Mouse (Mus musculus): Measurements from ENCODE around the gene Hoxd8.

Hoxd8 gene

GRCm38 (mm10) chr2:74706393-74706960 lies 2.1 kb downstream of the Hoxd8 start:
- H3K36me3 ChIP-seq (ENCODE audit: control insufficient read depth, insufficient read depth, low read length, poor library complexity, severe bottlenecking): no peaks in the 10 kb centered on the region
- no peak for DNase-seq (ENCODE audit: low read depth, low spot score)

GRCm38 (mm10) chr2:74707599-74707998 lies 3.2 kb downstream of the Hoxd8 start:
- H3K36me3 ChIP-seq (ENCODE audit: control insufficient read depth, insufficient read depth, low read length, poor library complexity, severe bottlenecking): no peaks in the 10 kb centered on the region
- DNase-seq (ENCODE audit: low read depth, low spot score): no peak
- peaks cover 3% of the 10 kb centered on the region for H3K27me3 ChIP-seq (ENCODE audit: control insufficient read depth, insufficient read depth, low read length, poor library complexity, severe bottlenecking)

More at GRCm38 (mm10) chr2:74706393-74706960, 2.1 kb downstream of the Hoxd8 start:
- peaks cover 3% of the 10 kb centered on the region for H3K27me3 ChIP-seq (ENCODE audit: control insufficient read depth, insufficient read depth, low read length, poor library complexity, severe bottlenecking)

- no peak for DNase-seq (ENCODE audit: low read depth, low spot score)
- Histone ChIP-seq H3K36me3 (ENCODE audit: control insufficient read depth, insufficient read depth, low read length, poor library complexity, severe bottlenecking) (no peaks in the 10 kb centered on the region), H3K27me3 (ENCODE audit: control insufficient read depth, insufficient read depth, low read length, poor library complexity, severe bottlenecking) (peaks cover 3% of the 10 kb centered on the region)
These were observed 4.3 kb downstream of the Hoxd8 start for GRCm38 (mm10) chr2:74708676-74709075.

- Histone ChIP-seq H3K27me3 (ENCODE audit: control insufficient read depth, insufficient read depth, low read length, poor library complexity, severe bottlenecking) (peaks cover 3% of the 10 kb centered on the region), H3K36me3 (ENCODE audit: control insufficient read depth, insufficient read depth, low read length, poor library complexity, severe bottlenecking) (no peaks in the 10 kb centered on the region)
- no peak for DNase-seq (ENCODE audit: low read depth, low spot score)
These were observed 5.3 kb downstream of the Hoxd8 start for GRCm38 (mm10) chr2:74709465-74710419.

GRCm38 (mm10) chr2:74710929-74711543 lies 6.6 kb downstream of the Hoxd8 start:
- no peaks in the 10 kb centered on the region for H3K36me3 ChIP-seq (ENCODE audit: control insufficient read depth, insufficient read depth, low read length, poor library complexity, severe bottlenecking)
- no peaks in the 10 kb centered on the region for H3K27me3 ChIP-seq (ENCODE audit: control insufficient read depth, insufficient read depth, low read length, poor library complexity, severe bottlenecking)
- no peak for DNase-seq (ENCODE audit: low read depth, low spot score)

- Histone ChIP-seq H3K27me3 (ENCODE audit: control insufficient read depth, insufficient read depth, low read length, poor library complexity, severe bottlenecking) (no peaks in the 10 kb centered on the region), H3K36me3 (ENCODE audit: control insufficient read depth, insufficient read depth, low read length, poor library complexity, severe bottlenecking) (no peaks in the 10 kb centered on the region)
- DNase-seq (ENCODE audit: low read depth, low spot score): no peak
These were observed 7.6 kb downstream of the Hoxd8 start, which contains the start of the genes Hoxd3 and Hoxd4 for GRCm38 (mm10) chr2:74711721-74712621. Gene Hoxd3 (plus strand): TSS chr2:74711927. Gene Hoxd4 (plus strand): TSS chr2:74711929.

- Histone ChIP-seq H3K36me3 (ENCODE audit: control insufficient read depth, insufficient read depth, low read length, poor library complexity, severe bottlenecking) (no peaks in the 10 kb centered on the region), H3K27me3 (ENCODE audit: control insufficient read depth, insufficient read depth, low read length, poor library complexity, severe bottlenecking) (no peaks in the 10 kb centered on the region)
- no peak for DNase-seq (ENCODE audit: low read depth, low spot score)
These were observed 9.1 kb downstream of the Hoxd8 start for GRCm38 (mm10) chr2:74713239-74714150.

- no peak for DNase-seq (ENCODE audit: low read depth, low spot score)
- no peaks in the 10 kb centered on the region for H3K36me3 ChIP-seq (ENCODE audit: control insufficient read depth, insufficient read depth, low read length, poor library complexity, severe bottlenecking)
These were observed 9.9 kb downstream of the Hoxd8 start for GRCm38 (mm10) chr2:74714156-74714789.

GRCm38 (mm10) chr2:74714881-74715280 lies 10.5 kb downstream of the Hoxd8 start:
- DNase-seq (ENCODE audit: low read depth, low spot score): no peak
- Histone ChIP-seq H3K36me3 (ENCODE audit: control insufficient read depth, insufficient read depth, low read length, poor library complexity, severe bottlenecking) (no peaks in the 10 kb centered on the region), H3K27me3 (ENCODE audit: control insufficient read depth, insufficient read depth, low read length, poor library complexity, severe bottlenecking) (no peaks in the 10 kb centered on the region)

More at GRCm38 (mm10) chr2:74714156-74714789, 9.9 kb downstream of the Hoxd8 start:
- no peaks in the 10 kb centered on the region for H3K27me3 ChIP-seq (ENCODE audit: control insufficient read depth, insufficient read depth, low read length, poor library complexity, severe bottlenecking)

- Histone ChIP-seq H3K27me3 (ENCODE audit: control insufficient read depth, insufficient read depth, low read length, poor library complexity, severe bottlenecking) (no peaks in the 10 kb centered on the region), H3K36me3 (ENCODE audit: control insufficient read depth, insufficient read depth, low read length, poor library complexity, severe bottlenecking) (no peaks in the 10 kb centered on the region)
- DNase-seq (ENCODE audit: low read depth, low spot score): peak; percentile 52
These were observed 11.3 kb downstream of the Hoxd8 start for GRCm38 (mm10) chr2:74715504-74716241.

- DNase-seq (ENCODE audit: low read depth, low spot score): no peak
- H3K27me3 ChIP-seq (ENCODE audit: control insufficient read depth, insufficient read depth, low read length, poor library complexity, severe bottlenecking): no peaks in the 10 kb centered on the region
- H3K36me3 ChIP-seq (ENCODE audit: control insufficient read depth, insufficient read depth, low read length, poor library complexity, severe bottlenecking): no peaks in the 10 kb centered on the region
These were observed 16.0 kb downstream of the Hoxd8 start for GRCm38 (mm10) chr2:74720384-74720783.

- no peak for DNase-seq (ENCODE audit: low read depth, low spot score)
- H3K27me3 ChIP-seq (ENCODE audit: control insufficient read depth, insufficient read depth, low read length, poor library complexity, severe bottlenecking): no peaks in the 10 kb centered on the region
- H3K36me3 ChIP-seq (ENCODE audit: control insufficient read depth, insufficient read depth, low read length, poor library complexity, severe bottlenecking): no peaks in the 10 kb centered on the region
These were observed 16.6 kb downstream of the Hoxd8 start for GRCm38 (mm10) chr2:74720955-74721491.

Data from splenic B cell, adult 2 months (primary cell).